Mouse (Mus musculus): ENCODE results near the gene Ralgps1.
"Not testable (repeated sequence)": the region's sequence is repeated elsewhere in the genome, so short reads cannot be mapped to it uniquely, and the experiment has no call there.

- TF ChIP-seq POLR2A (IDR thresholded peaks at IDR 0.05; ENCODE audit: control insufficient read depth, extremely low read depth, insufficient read depth, low read length, poor library complexity); CTCF (IDR thresholded peaks at IDR 0.05; ENCODE audit: borderline replicate concordance, control insufficient read depth, extremely low read depth, insufficient read depth, low read length, poor library complexity): not testable (repeated sequence)
Observed at GRCm38 (mm10) chr2:33097326-33097725, 274.0 kb downstream of the Ralgps1 start.

Measured in thymus, adult 2 months (tissue).